Mouse (Mus musculus): Measurements from ENCODE around the gene Rpf2. TPM values are rescaled to one million over a fixed set of nuclear protein-coding genes. Genes with fewer than 3 reads are reported as not detected.

Rpf2 gene
- polyA plus RNA-seq, 1 experiment from 2014 or later: 52.4 TPM

- Histone ChIP-seq H3K9me3 (ENCODE audit: control insufficient read depth, low read length) (no peaks in the 10 kb centered on the region), H3K4me2 (ENCODE audit: low read depth, low read length) (peak overlapping the region; percentile 72), H3K27ac (ENCODE audit: low read length) (peak overlapping the region; percentile 94), H3K27me3 (ENCODE audit: control insufficient read depth, insufficient read depth, low read depth, low read length) (no peaks in the 10 kb centered on the region), H3K36me3 (ENCODE audit: control insufficient read depth, insufficient read depth, low read length) (peaks cover 7% of the 10 kb centered on the region), H3K4me1 (replicated peaks; ENCODE audit: control insufficient read depth, insufficient read depth, low read length) (peaks cover 5% of the 10 kb centered on the region; the same call in 1 of the 2 replicates), H3K9ac (ENCODE audit: low read length) (peak overlapping the region; percentile 46), H3K4me3 (ENCODE audit: low read length) (peak overlapping the region; percentile 78)
- WGBS: 0% methylated on average over 12 of the region's 12 CpGs
- peak; percentile 83 for ATAC-seq (ENCODE audit: low read depth)
Measured at GRCm38 (mm10) chr10:40258401-40258966, 11.6 kb upstream of the Rpf2 start.

GRCm38 (mm10) chr10:40257414-40258255 lies 10.8 kb upstream of the Rpf2 start, which contains the start of gene Gtf3c6:
Gene Gtf3c6 (minus strand): TSS chr10:40258108.
- peaks cover 5% of the 10 kb centered on the region; the same call in 1 of the 2 replicates for H3K4me1 ChIP-seq (replicated peaks; ENCODE audit: control insufficient read depth, insufficient read depth, low read length)
- no peaks in the 10 kb centered on the region for H3K9me3 ChIP-seq (ENCODE audit: control insufficient read depth, low read length)
- WGBS: under 1% methylated on average over 43 of the region's 43 CpGs
- H3K9ac ChIP-seq (ENCODE audit: low read length): peak within 1 kb of the TSS; percentile 88
- peaks cover 15% of the 10 kb centered on the region for H3K36me3 ChIP-seq (ENCODE audit: control insufficient read depth, insufficient read depth, low read length)
- H3K4me3 ChIP-seq (ENCODE audit: low read length): peak within 1 kb of the TSS; percentile 78
- H3K27ac ChIP-seq (ENCODE audit: low read length): peak within 1 kb of the TSS; percentile 94
- H3K4me2 ChIP-seq (ENCODE audit: low read depth, low read length): peak within 1 kb of the TSS; percentile 72
- H3K27me3 ChIP-seq (ENCODE audit: control insufficient read depth, insufficient read depth, low read depth, low read length): no peaks in the 10 kb centered on the region
- ATAC-seq (ENCODE audit: low read depth): peak; percentile 78

DNA sequence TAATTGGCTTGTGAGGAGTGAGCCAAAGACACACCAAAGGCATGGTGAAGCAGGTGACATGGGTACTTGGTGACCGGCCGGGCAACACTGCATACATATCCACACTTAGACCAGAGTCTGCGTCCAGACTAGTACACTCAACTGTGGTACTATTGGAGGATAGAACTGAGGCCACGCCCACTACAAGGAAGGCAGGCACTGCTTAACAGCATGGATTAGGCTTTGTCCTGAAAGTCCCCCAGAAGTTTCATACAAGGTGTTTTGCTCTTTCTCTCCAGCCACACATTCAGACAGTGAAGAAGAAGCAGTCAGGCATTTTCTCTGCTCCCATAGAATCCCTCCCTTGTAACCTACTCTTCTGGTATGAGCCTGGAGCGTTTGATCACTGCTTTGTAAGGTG lies 9.9 kb upstream of the Rpf2 start:
- Histone ChIP-seq H3K9ac (ENCODE audit: low read length) (peak overlapping the region; percentile 88), H3K4me1 (replicated peaks; ENCODE audit: control insufficient read depth, insufficient read depth, low read length) (peaks cover 5% of the 10 kb centered on the region; the same call in 1 of the 2 replicates), H3K4me3 (ENCODE audit: low read length) (peak overlapping the region; percentile 78), H3K27me3 (ENCODE audit: control insufficient read depth, insufficient read depth, low read depth, low read length) (no peaks in the 10 kb centered on the region), H3K9me3 (ENCODE audit: control insufficient read depth, low read length) (no peaks in the 10 kb centered on the region), H3K27ac (ENCODE audit: low read length) (peak overlapping the region; percentile 94; the same call in 1 of the 2 replicates), H3K4me2 (ENCODE audit: low read depth, low read length) (peak overlapping the region; percentile 72), H3K36me3 (ENCODE audit: control insufficient read depth, insufficient read depth, low read length) (peaks cover 23% of the 10 kb centered on the region)
- 1% methylated on average over 5 of the region's 5 CpGs for WGBS
- ATAC-seq (ENCODE audit: low read depth): peak; percentile 75

DNA sequence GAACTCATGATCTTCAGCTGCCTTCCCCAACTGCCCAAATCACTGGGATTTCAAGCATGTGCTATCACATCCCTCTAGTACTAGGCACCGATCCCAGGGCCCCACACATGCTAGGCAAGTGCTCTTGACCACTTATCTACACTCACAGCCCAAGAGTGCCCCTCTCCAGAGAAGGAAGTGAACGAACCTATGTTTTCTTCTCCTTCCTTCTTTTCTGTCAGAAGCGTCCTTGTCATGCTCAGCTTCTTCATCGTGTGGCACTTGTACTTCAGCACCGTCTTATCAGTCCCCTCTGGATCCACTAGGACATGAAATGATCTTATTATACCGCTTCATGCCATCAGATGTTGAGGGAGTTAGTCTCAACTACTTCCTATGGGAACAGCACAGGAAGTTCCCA lies 4.1 kb upstream of the Rpf2 start:
- H3K9ac ChIP-seq (ENCODE audit: low read length): no peak overlapping the region
- no peak overlapping the region for H3K27ac ChIP-seq (ENCODE audit: low read length)
- 0 out of 2 replicates have a peak, but pooled peaks cover under 1% of the 10 kb centered on the region for H3K4me1 ChIP-seq (replicated peaks; ENCODE audit: control insufficient read depth, insufficient read depth, low read length)
- H3K9me3 ChIP-seq (ENCODE audit: control insufficient read depth, low read length): no peaks in the 10 kb centered on the region
- no peak overlapping the region for H3K4me2 ChIP-seq (ENCODE audit: low read depth, low read length)
- no peak overlapping the region for H3K4me3 ChIP-seq (ENCODE audit: low read length)
- WGBS: 61% methylated on average over 6 of the region's 6 CpGs
- peaks cover 42% of the 10 kb centered on the region for H3K36me3 ChIP-seq (ENCODE audit: control insufficient read depth, insufficient read depth, low read length)
- H3K27me3 ChIP-seq (ENCODE audit: control insufficient read depth, insufficient read depth, low read depth, low read length): no peaks in the 10 kb centered on the region
- ATAC-seq (ENCODE audit: low read depth): no peak

- Histone ChIP-seq H3K9me3 (ENCODE audit: control insufficient read depth, low read length) (no peaks in the 10 kb centered on the region), H3K27me3 (ENCODE audit: control insufficient read depth, insufficient read depth, low read depth, low read length) (no peaks in the 10 kb centered on the region), H3K4me2 (ENCODE audit: low read depth, low read length) (no peak overlapping the region), H3K4me1 (replicated peaks; ENCODE audit: control insufficient read depth, insufficient read depth, low read length) (0 out of 2 replicates have a peak, but pooled peaks cover 5% of the 10 kb centered on the region), H3K4me3 (ENCODE audit: low read length) (no peak overlapping the region), H3K36me3 (ENCODE audit: control insufficient read depth, insufficient read depth, low read length) (peaks cover 42% of the 10 kb centered on the region), H3K9ac (ENCODE audit: low read length) (no peak overlapping the region), H3K27ac (ENCODE audit: low read length) (no peak overlapping the region)
- WGBS: 87% methylated on average over 9 of the region's 9 CpGs
- no peak for ATAC-seq (ENCODE audit: low read depth)
Measured at GRCm38 (mm10) chr10:40249625-40250024, 2.8 kb upstream of the Rpf2 start.

GRCm38 (mm10) chr10:40247166-40247716 lies 405 bp upstream of the Rpf2 start:
- Histone ChIP-seq H3K4me3 (ENCODE audit: low read length) (peak overlapping the region; percentile 86), H3K9me3 (ENCODE audit: control insufficient read depth, low read length) (no peaks in the 10 kb centered on the region), H3K4me2 (ENCODE audit: low read depth, low read length) (peak overlapping the region; percentile 80), H3K27ac (ENCODE audit: low read length) (peak overlapping the region; percentile 70), H3K9ac (ENCODE audit: low read length) (peak overlapping the region; percentile 80), H3K27me3 (ENCODE audit: control insufficient read depth, insufficient read depth, low read depth, low read length) (no peaks in the 10 kb centered on the region), H3K36me3 (ENCODE audit: control insufficient read depth, insufficient read depth, low read length) (peaks cover 31% of the 10 kb centered on the region), H3K4me1 (replicated peaks; ENCODE audit: control insufficient read depth, insufficient read depth, low read length) (0 out of 2 replicates have a peak, but pooled peaks cover 5% of the 10 kb centered on the region)
- peak; percentile 39 for ATAC-seq (ENCODE audit: low read depth)
- 29% methylated on average over 11 of the region's 11 CpGs for WGBS

DNA sequence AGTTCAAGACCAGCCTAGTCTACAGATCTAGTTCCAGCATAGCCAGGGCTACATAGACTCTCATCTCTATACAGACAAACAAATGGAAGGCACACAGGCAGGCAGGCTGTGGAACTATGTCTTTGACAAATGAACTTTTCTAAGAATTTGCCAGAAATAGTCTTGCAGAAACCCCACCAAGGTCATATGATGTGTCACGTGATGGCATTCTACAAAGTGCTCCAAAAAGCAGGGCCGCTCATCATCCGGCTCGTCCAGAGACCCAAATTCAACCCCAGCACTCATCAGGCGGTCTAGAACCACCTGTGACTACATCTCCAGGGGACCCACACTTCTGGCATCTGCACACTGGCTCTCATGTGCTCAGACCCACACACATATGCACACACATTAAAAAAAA lies 9.0 kb downstream of the Rpf2 start:
- 96% methylated on average over 5 of the region's 5 CpGs for WGBS
- H3K36me3 ChIP-seq (ENCODE audit: control insufficient read depth, insufficient read depth, low read length): peaks cover 32% of the 10 kb centered on the region

GRCm38 (mm10) chr10:40233241-40233640 lies 13.6 kb downstream of the Rpf2 start:
- H3K9me3 ChIP-seq (ENCODE audit: control insufficient read depth, low read length): no peaks in the 10 kb centered on the region
- no peaks in the 10 kb centered on the region for H3K27me3 ChIP-seq (ENCODE audit: control insufficient read depth, insufficient read depth, low read depth, low read length)
- no peak overlapping the region for H3K4me2 ChIP-seq (ENCODE audit: low read depth, low read length)
- no peak overlapping the region for H3K9ac ChIP-seq (ENCODE audit: low read length)
- no peak for ATAC-seq (ENCODE audit: low read depth)
- peaks cover 35% of the 10 kb centered on the region for H3K36me3 ChIP-seq (ENCODE audit: control insufficient read depth, insufficient read depth, low read length)
- no peaks in the 10 kb centered on the region for H3K4me1 ChIP-seq (replicated peaks; ENCODE audit: control insufficient read depth, insufficient read depth, low read length)
- H3K4me3 ChIP-seq (ENCODE audit: low read length): no peak overlapping the region
- WGBS: 87% methylated on average over 3 of the region's 3 CpGs
- H3K27ac ChIP-seq (ENCODE audit: low read length): no peak overlapping the region

More for the DNA sequence above, 9.0 kb downstream of the Rpf2 start:
- ATAC-seq (ENCODE audit: low read depth): no peak
- no peak overlapping the region for H3K4me2 ChIP-seq (ENCODE audit: low read depth, low read length)
- H3K4me1 ChIP-seq (replicated peaks; ENCODE audit: control insufficient read depth, insufficient read depth, low read length): no peaks in the 10 kb centered on the region
- no peaks in the 10 kb centered on the region for H3K27me3 ChIP-seq (ENCODE audit: control insufficient read depth, insufficient read depth, low read depth, low read length)
- no peak overlapping the region for H3K27ac ChIP-seq (ENCODE audit: low read length)
- H3K9ac ChIP-seq (ENCODE audit: low read length): no peak overlapping the region
- no peak overlapping the region for H3K4me3 ChIP-seq (ENCODE audit: low read length)
- H3K9me3 ChIP-seq (ENCODE audit: control insufficient read depth, low read length): no peaks in the 10 kb centered on the region

GRCm38 (mm10) chr10:40232442-40232841 lies 14.4 kb downstream of the Rpf2 start:
- Histone ChIP-seq H3K27me3 (ENCODE audit: control insufficient read depth, insufficient read depth, low read depth, low read length) (no peaks in the 10 kb centered on the region), H3K4me3 (ENCODE audit: low read length) (no peak overlapping the region), H3K4me1 (replicated peaks; ENCODE audit: control insufficient read depth, insufficient read depth, low read length) (no peaks in the 10 kb centered on the region), H3K9me3 (ENCODE audit: control insufficient read depth, low read length) (no peaks in the 10 kb centered on the region), H3K27ac (ENCODE audit: low read length) (no peak overlapping the region), H3K4me2 (ENCODE audit: low read depth, low read length) (no peak overlapping the region), H3K9ac (ENCODE audit: low read length) (no peak overlapping the region), H3K36me3 (ENCODE audit: control insufficient read depth, insufficient read depth, low read length) (peaks cover 34% of the 10 kb centered on the region)
- no peak for ATAC-seq (ENCODE audit: low read depth)
- WGBS: 67% methylated on average over 7 of the region's 7 CpGs
